In the genomic region with DNA sequence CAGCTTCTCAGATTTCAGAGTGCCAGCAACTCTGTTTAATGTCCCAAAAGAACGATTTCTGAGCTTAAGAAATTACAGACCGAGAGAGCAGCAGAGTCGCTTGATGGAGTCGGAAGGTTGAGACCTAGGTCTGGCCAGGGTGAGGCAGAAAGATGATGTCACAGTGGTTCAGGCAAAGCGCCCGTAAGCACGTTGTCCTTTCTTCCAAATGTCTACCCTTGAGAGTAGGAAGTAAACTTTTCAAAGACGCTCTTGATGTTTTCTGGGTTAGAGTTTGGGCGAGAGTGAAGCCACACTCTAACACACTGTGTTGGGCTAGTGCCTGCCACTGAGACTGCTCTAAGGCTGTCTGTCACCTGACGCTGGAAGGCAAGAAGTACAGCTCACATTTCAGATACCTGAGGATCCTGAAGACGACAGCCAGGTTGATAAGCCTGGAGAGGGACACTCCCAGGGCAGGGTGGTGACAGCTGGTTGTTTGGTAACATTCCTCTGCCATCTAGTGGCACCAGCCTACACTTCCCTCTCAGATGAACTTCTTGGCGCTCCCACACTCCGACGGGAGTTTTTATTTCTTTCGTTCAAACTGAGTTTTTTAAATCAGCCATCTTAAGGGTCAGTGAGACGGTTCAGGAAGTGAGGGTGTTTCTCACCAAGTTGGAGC, we compare ENCODE assay signal across 8 mouse cellular contexts. TPM values are rescaled to one million over a fixed set of nuclear protein-coding genes. Genes with fewer than 3 reads are reported as not detected.
DNase-seq lines count a peak whose midpoint lies in the region; ATAC-seq lines count a peak whose summit lies in the region.

No protein-coding gene starts in this region.

- WGBS in midbrain, embryonic 13.5 days, result 50% methylated on average over 16 of the region's 16 CpGs

- DNase-seq in layer of hippocampus, adult 11-12 months (ENCODE audit: low spot score), result peak; percentile 55
- no peak for DNase-seq in layer of hippocampus, adult 9-10 months (ENCODE audit: low spot score)
- peak; percentile 59 for DNase-seq in adrenal gland, adult 2 months
- DNase-seq in fibroblast of lung, adult 2 months (ENCODE audit: low read depth), result peak; percentile 33
- DNase-seq in heart, postnatal 36 days, result peak; percentile 44 to 49
- DNase-seq in layer of hippocampus, postnatal 36 days, result peak; percentile 34 to 40
- DNase-seq in telencephalon, adult 2 months (ENCODE audit: low read depth, low spot score), result peak; percentile 34

- H3K9ac ChIP-seq in midbrain, embryonic 13.5 days (replicated peaks), result no peak overlapping the region

- H3K9me3 ChIP-seq in midbrain, embryonic 13.5 days, result no peaks in the 10 kb centered on the region

- no peak overlapping the region for H3K4me3 ChIP-seq in midbrain, embryonic 13.5 days (replicated peaks)

- H3K27me3 ChIP-seq in midbrain, embryonic 13.5 days, result peaks cover 58% of the 10 kb centered on the region

- H3K36me3 ChIP-seq in midbrain, embryonic 13.5 days, result no peaks in the 10 kb centered on the region

- peaks cover 29% of the 10 kb centered on the region for H3K4me1 ChIP-seq in midbrain, embryonic 13.5 days (replicated peaks)

- no peak overlapping the region for H3K27ac ChIP-seq in midbrain, embryonic 13.5 days

- H3K4me2 ChIP-seq in midbrain, embryonic 13.5 days (replicated peaks), result no peak overlapping the region

- peak; percentile 34 for ATAC-seq in midbrain, embryonic 13.5 days

- intact Hi-C loops in heart, postnatal 36 days (cut with DNase I), result loop anchor here (1.0 to 10.0 kb wide), 3 partner anchors 102 to 355 kb away; no protein-coding TSS in a partner anchor

RNA-seq across cellular contexts. Expression of gene Ccdc186, which starts 45.1 kb away (rescaled TPM):
- total RNA-seq in adrenal gland, adult 2 months (2021), result 10 to 100 TPM; 22.0 to 33.8 TPM
- polyA plus RNA-seq in adrenal gland, adult 2 months (2012; rRNA removed), result 1.3 and 2.4 TPM in 2 replicates
- 10 to 100 TPM; 26.8 to 28.8 TPM for total RNA-seq in heart, postnatal 36 days (2021)
- 10 to 100 TPM; 54.2 to 57.7 TPM for total RNA-seq in layer of hippocampus, postnatal 36 days (2021)
- polyA plus RNA-seq in midbrain, embryonic 13.5 days (2015; fragmentation: Nextera tagmentation; extraction: Ambion mirVana), result 28.8 and 29.1 TPM in 2 replicates

RNA-seq across cellular contexts. Expression of gene Tdrd1, which starts 49.2 kb away (rescaled TPM):
- not detected for total RNA-seq in adrenal gland, adult 2 months (2021)
- polyA plus RNA-seq in adrenal gland, adult 2 months (2012; rRNA removed), result not detected in 2 replicates
- not detected for total RNA-seq in heart, postnatal 36 days (2021)
- total RNA-seq in layer of hippocampus, postnatal 36 days (2021), result under 1 TPM; 0.20 to 0.51 TPM
- polyA plus RNA-seq in midbrain, embryonic 13.5 days (2015; fragmentation: Nextera tagmentation; extraction: Ambion mirVana), result 0.42 and 0.62 TPM in 2 replicates

RNA-seq across cellular contexts. Expression of gene Adrb1, which starts 54.9 kb away (rescaled TPM):
- total RNA-seq in adrenal gland, adult 2 months (2021), result 1 to 10 TPM; 2.1 to 7.5 TPM
- polyA plus RNA-seq in adrenal gland, adult 2 months (2012; rRNA removed), result 9.5 and 13.9 TPM in 2 replicates
- 10 to 100 TPM; 22.5 to 27.4 TPM for total RNA-seq in heart, postnatal 36 days (2021)
- total RNA-seq in layer of hippocampus, postnatal 36 days (2021), result 10 to 100 TPM; 18.4 to 20.4 TPM
- polyA plus RNA-seq in midbrain, embryonic 13.5 days (2015; fragmentation: Nextera tagmentation; extraction: Ambion mirVana), result 0.32 and 0.59 TPM in 2 replicates
